Mouse (Mus musculus): ENCODE measurements around the gene Vwa5b1. TPM values are rescaled to one million over a fixed set of nuclear protein-coding genes. Genes with fewer than 3 reads are reported as not detected.

Gene Vwa5b1
- total RNA-seq, 2 experiments from 2014 or later = not detected

GRCm38 (mm10) chr4:138582446-138582845 is 53.2 kb downstream of the Vwa5b1 start:
- DNase-seq (ENCODE audit: low spot score) = no peak
- intact Hi-C loops (cut with DNase I) = no loop called here

GRCm38 (mm10) chr4:138578406-138578805 is 57.3 kb downstream of the Vwa5b1 start:
- no peak for DNase-seq (ENCODE audit: low spot score)
- intact Hi-C loops (cut with DNase I) = no loop called here

- no peak for DNase-seq (ENCODE audit: low spot score)
- intact Hi-C loops (cut with DNase I) = no loop called here
These were observed 59.0 kb downstream of the Vwa5b1 start for GRCm38 (mm10) chr4:138576661-138577060.

- no peak for DNase-seq (ENCODE audit: low spot score)
- intact Hi-C loops (cut with DNase I) = no loop called here
These were observed 60.7 kb downstream of the Vwa5b1 start for GRCm38 (mm10) chr4:138574800-138575606.

- intact Hi-C loops (cut with DNase I) = no loop called here
- no peak for DNase-seq (ENCODE audit: low spot score)
These were observed 65.8 kb downstream of the Vwa5b1 start for GRCm38 (mm10) chr4:138569928-138570327.

GRCm38 (mm10) chr4:138568275-138568674 is 67.4 kb downstream of the Vwa5b1 start:
- DNase-seq (ENCODE audit: low spot score) = no peak
- intact Hi-C loops (cut with DNase I) = no loop called here

- peak; percentile 31 for DNase-seq (ENCODE audit: low spot score)
- intact Hi-C loops (cut with DNase I) = loop anchor here (1.0 to 5.0 kb wide), 3 partner anchors 55 to 135 kb away; no protein-coding TSS in a partner anchor
These were observed 73.7 kb downstream of the Vwa5b1 start for GRCm38 (mm10) chr4:138561986-138562385.

- intact Hi-C loops (cut with DNase I) = no loop called here
- DNase-seq (ENCODE audit: low spot score) = peak; percentile 63
These were observed 80.2 kb downstream of the Vwa5b1 start for GRCm38 (mm10) chr4:138555531-138555930.

- no peak for DNase-seq (ENCODE audit: low spot score)
- intact Hi-C loops (cut with DNase I) = no loop called here
These were observed 80.8 kb downstream of the Vwa5b1 start for GRCm38 (mm10) chr4:138554934-138555333.

- DNase-seq (ENCODE audit: low spot score) = no peak
These were observed 81.4 kb downstream of the Vwa5b1 start for GRCm38 (mm10) chr4:138554302-138554701.

GRCm38 (mm10) chr4:138553516-138553933 is 82.2 kb downstream of the Vwa5b1 start:
- intact Hi-C loops (cut with DNase I) = no loop called here

More at GRCm38 (mm10) chr4:138554302-138554701, 81.4 kb downstream of the Vwa5b1 start:
- intact Hi-C loops (cut with DNase I) = no loop called here

GRCm38 (mm10) chr4:138553116-138553515 is 82.6 kb downstream of the Vwa5b1 start:
- intact Hi-C loops (cut with DNase I) = no loop called here

More at GRCm38 (mm10) chr4:138553516-138553933, 82.2 kb downstream of the Vwa5b1 start:
- DNase-seq (ENCODE audit: low spot score) = no peak

GRCm38 (mm10) chr4:138551601-138552000 is 84.1 kb downstream of the Vwa5b1 start:
- intact Hi-C loops (cut with DNase I) = no loop called here
- DNase-seq (ENCODE audit: low spot score) = no peak

More at GRCm38 (mm10) chr4:138553116-138553515, 82.6 kb downstream of the Vwa5b1 start:
- no peak for DNase-seq (ENCODE audit: low spot score)

- intact Hi-C loops (cut with DNase I) = no loop called here
- DNase-seq (ENCODE audit: low spot score) = no peak
These were observed 85.1 kb downstream of the Vwa5b1 start for GRCm38 (mm10) chr4:138550557-138550956.

GRCm38 (mm10) chr4:138548960-138549359 is 86.7 kb downstream of the Vwa5b1 start:
- intact Hi-C loops (cut with DNase I) = no loop called here
- no peak for DNase-seq (ENCODE audit: low spot score)

- intact Hi-C loops (cut with DNase I) = no loop called here
- DNase-seq (ENCODE audit: low spot score) = no peak
These were observed 87.5 kb downstream of the Vwa5b1 start for GRCm38 (mm10) chr4:138548124-138548561.

- intact Hi-C loops (cut with DNase I) = no loop called here
- DNase-seq (ENCODE audit: low spot score) = no peak
These were observed 88.1 kb downstream of the Vwa5b1 start for GRCm38 (mm10) chr4:138547556-138547955.

GRCm38 (mm10) chr4:138547041-138547440 is 88.6 kb downstream of the Vwa5b1 start:
- intact Hi-C loops (cut with DNase I) = no loop called here
- DNase-seq (ENCODE audit: low spot score) = no peak

- intact Hi-C loops (cut with DNase I) = no loop called here
- no peak for DNase-seq (ENCODE audit: low spot score)
These were observed 89.4 kb downstream of the Vwa5b1 start for GRCm38 (mm10) chr4:138546241-138546640.

- intact Hi-C loops (cut with DNase I) = no loop called here
- peak; percentile 27 for DNase-seq (ENCODE audit: low spot score)
These were observed 92.5 kb downstream of the Vwa5b1 start for GRCm38 (mm10) chr4:138543177-138543576.

- no peak for DNase-seq (ENCODE audit: low spot score)
- intact Hi-C loops (cut with DNase I) = no loop called here
These were observed 97.6 kb downstream of the Vwa5b1 start for GRCm38 (mm10) chr4:138538084-138538449.

Measured in heart, postnatal 25 days (tissue).